Mouse (Mus musculus): ENCODE results near the gene Aqp5.

- TF ChIP-seq CTCF (IDR thresholded peaks at IDR 0.05; ENCODE audit: low read depth) (peak; percentile 93), EP300 (IDR thresholded peaks at IDR 0.05; ENCODE audit: low read depth) (no peak)
These were observed 5.6 kb downstream of the Aqp5 start for GRCm38 (mm10) chr15:99596056-99596687.

Data from liver, embryonic 14.5 days (tissue).